Mouse (Mus musculus) neural tube, embryonic 15.5 days (tissue): ENCODE measurements around the gene Zfp979. TPM values are rescaled to one million over a fixed set of nuclear protein-coding genes. Genes with fewer than 3 reads are reported as not detected.
"Not testable (repeated sequence)": the region's sequence is repeated elsewhere in the genome, so short reads cannot be mapped to it uniquely, and the experiment has no call there.

ENCODE experiments used
- ATAC-seq: fragments of 200-750 bp; cut with Nextera tagmentation; 2 replicates; pipeline ENCODE4 v1.8.0; 2017; ENCODE audit warnings: mild to moderate bottlenecking, moderate TSS enrichment, moderate library complexity; ENCODE audit not compliant: low FRiP score
- H3K27ac ChIP-seq: fragments of 300-500 bp; sonication (generic); replicated peaks from 2 replicates; pipeline ENCODE4 v1.5.1; 2015; ENCODE audit warnings: mild to moderate bottlenecking, inconsistent platforms
- H3K27me3 ChIP-seq: fragments of 300-500 bp; sonication (generic); replicated peaks from 2 replicates; pipeline ENCODE4 v1.6.1; 2015; ENCODE audit warnings: inconsistent platforms
- H3K36me3 ChIP-seq: fragments of 300-500 bp; sonication (generic); 2 replicates; pipeline ENCODE4 v1.6.1; 2015; ENCODE audit warnings: inconsistent platforms
- H3K4me1 ChIP-seq: fragments of 300-500 bp; sonication (generic); 2 replicates; pipeline ENCODE4 v1.6.1; 2015; ENCODE audit warnings: inconsistent platforms
- H3K4me2 ChIP-seq: fragments of 300-500 bp; sonication (generic); 2 replicates; pipeline ENCODE4 v1.6.1; 2015; ENCODE audit warnings: inconsistent platforms, mild to moderate bottlenecking, moderate library complexity
- H3K4me3 ChIP-seq: fragments of 300-500 bp; sonication (generic); replicated peaks from 2 replicates; pipeline ENCODE4 v1.5.1; 2015; ENCODE audit warnings: mild to moderate bottlenecking, inconsistent platforms
- H3K9ac ChIP-seq: fragments of 300-500 bp; sonication (generic); replicated peaks from 2 replicates; pipeline ENCODE4 v1.6.1; 2015; ENCODE audit warnings: mild to moderate bottlenecking, inconsistent platforms
- H3K9me3 ChIP-seq: fragments of 300-500 bp; sonication (generic); replicated peaks from 2 replicates; pipeline ENCODE4 v1.6.1; 2016; ENCODE audit warnings: inconsistent platforms
- WGBS: fragments of 180-500 bp; shearing (Covaris S2); methylation state at CpG from one replicate; pipeline ENCODE4 v1.1.7; 2015; ENCODE audit warnings: mixed read lengths; 5-methylcytosine and 5-hydroxymethylcytosine counted together
- polyA plus RNA-seq: library from polyadenylated mRNA; unstranded; fragments of >200 nt; fragmentation: Nextera tagmentation; extraction: Ambion mirVana; gene quantifications from 2 replicates; pipeline ENCODE4 v1.2.1, GENCODE M21; 2015

Zfp979 gene
- polyA plus RNA-seq, 1 experiment from 2014 or later, result 2.5 TPM

GRCm38 (mm10) chr4:147586511-147587473 is 55.5 kb downstream of the Zfp979 start:
- no peak overlapping the region for H3K27ac ChIP-seq
- H3K4me3 ChIP-seq, result no peak overlapping the region
- ATAC-seq, result no peak
- peaks cover 26% of the 10 kb centered on the region for H3K9me3 ChIP-seq
- no peaks in the 10 kb centered on the region for H3K4me1 ChIP-seq
- no peak overlapping the region for H3K9ac ChIP-seq
- H3K27me3 ChIP-seq, result no peaks in the 10 kb centered on the region
- H3K4me2 ChIP-seq, result no peak overlapping the region
- WGBS, result 69% methylated on average over 1 of the region's 1 CpGs
- no peaks in the 10 kb centered on the region for H3K36me3 ChIP-seq

- H3K9me3 ChIP-seq, result peaks cover 18% of the 10 kb centered on the region
- not testable (repeated sequence) for H3K4me2 ChIP-seq, H3K36me3 ChIP-seq, H3K4me3 ChIP-seq, H3K9ac ChIP-seq, H3K4me1 ChIP-seq, ATAC-seq, H3K27me3 ChIP-seq, H3K27ac ChIP-seq
- 93% methylated on average over 4 of the region's 4 CpGs for WGBS
Observed at GRCm38 (mm10) chr4:147579371-147579770, 62.9 kb downstream of the Zfp979 start.

DNA sequence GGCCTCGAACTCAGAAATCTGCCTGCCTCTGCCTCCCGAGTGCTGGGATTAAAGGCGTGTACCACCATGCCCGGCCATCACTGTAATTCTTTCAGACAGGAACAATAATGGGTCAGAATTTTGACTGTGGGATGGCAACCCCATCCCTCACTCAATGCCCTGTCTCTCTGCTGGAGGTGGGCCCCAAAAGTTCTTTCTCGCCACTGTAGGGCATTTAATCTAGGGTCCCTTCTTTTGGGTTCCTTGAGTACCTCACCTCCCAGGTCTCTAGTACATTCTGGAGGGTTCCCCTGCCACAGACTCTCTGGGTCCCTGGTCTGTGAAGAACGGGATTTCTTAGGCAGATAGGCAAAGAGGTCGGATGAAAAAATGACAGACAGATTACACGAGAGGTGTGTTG is 71.2 kb downstream of the Zfp979 start:
- 88% methylated on average over 8 of the region's 8 CpGs for WGBS
- H3K4me2 ChIP-seq, ATAC-seq, H3K4me3 ChIP-seq, H3K27ac ChIP-seq, H3K27me3 ChIP-seq, H3K9ac ChIP-seq, H3K4me1 ChIP-seq, H3K36me3 ChIP-seq: not testable (repeated sequence)
- H3K9me3 ChIP-seq, result peaks cover 13% of the 10 kb centered on the region

- no peak overlapping the region for H3K4me2 ChIP-seq
- no peak overlapping the region for H3K27ac ChIP-seq
- no peaks in the 10 kb centered on the region for H3K27me3 ChIP-seq
- peaks cover 15% of the 10 kb centered on the region; the same call in 1 of the 2 replicates for H3K9me3 ChIP-seq
- ATAC-seq, result no peak
- H3K4me3 ChIP-seq, result no peak overlapping the region
- H3K4me1 ChIP-seq, result no peaks in the 10 kb centered on the region
- H3K36me3 ChIP-seq, result no peaks in the 10 kb centered on the region
- WGBS, result 74% methylated on average over 6 of the region's 6 CpGs
- no peak overlapping the region for H3K9ac ChIP-seq
Observed at GRCm38 (mm10) chr4:147565426-147566220, 76.7 kb downstream of the Zfp979 start.

Other genes starting within 250 kb of the Zfp979 start
- gene Zfp982, start 150.1 kb downstream of the Zfp979 start, polyA plus RNA-seq, result 5.8 and 5.9 TPM in 2 replicates
- 0.75 and 1.2 TPM in 2 replicates for gene Gm16503, start 102.3 kb downstream of the Zfp979 start, polyA plus RNA-seq
- 0.08 and 0.10 TPM in 2 replicates for gene Zfp985, start 89.2 kb downstream of the Zfp979 start, polyA plus RNA-seq
- gene Zfp534, start 60.0 kb upstream of the Zfp979 start, polyA plus RNA-seq, result not detected in 2 replicates
- gene Zfp984, start 167.3 kb upstream of the Zfp979 start, polyA plus RNA-seq, result 4.0 and 6.3 TPM in 2 replicates
- 6.8 and 7.0 TPM in 2 replicates for gene Zfp933, start 205.9 kb upstream of the Zfp979 start, polyA plus RNA-seq
- gene Miip, start 226.3 kb upstream of the Zfp979 start, polyA plus RNA-seq, result 36.8 and 41.5 TPM in 2 replicates
- 9.5 and 11.4 TPM in 2 replicates for gene Fv1, start 226.5 kb upstream of the Zfp979 start, polyA plus RNA-seq